Mouse (Mus musculus) heart, embryonic 14.5 days (tissue): ENCODE data around the gene Pigp. TPM values are rescaled to one million over a fixed set of nuclear protein-coding genes. Genes with fewer than 3 reads are reported as not detected.

Experiments used
- ATAC-seq: fragments of 200-750 bp; cut with Nextera tagmentation; 2 replicates; pipeline ENCODE4 v1.8.0; 2017; ENCODE audit warnings: low read depth, moderate TSS enrichment; ENCODE audit not compliant: insufficient number of reproducible peaks, insufficient read depth, low FRiP score
- H3K27ac ChIP-seq, 2 experiments: fragments of 200-500 bp in 1 of 2; fragments of 300-500 bp in 1 of 2; sonication (generic) in 1 of 2; replicated peaks in 1 of 2; 2 replicates each; pipeline ENCODE4 v1.5.1; 2012 to 2014; ENCODE audit warnings: low read depth in 2 of 2, low read length in 2 of 2, control low read depth in 1 of 2, mild to moderate bottlenecking in 1 of 2, mixed read lengths in 1 of 2; ENCODE audit not compliant: control insufficient read depth in 1 of 2, insufficient read depth in 1 of 2
- H3K27me3 ChIP-seq: fragments of 300-500 bp; sonication (generic); 2 replicates; pipeline ENCODE4 v1.6.1; 2014; ENCODE audit warnings: mild to moderate bottlenecking, low read length, control low read depth; ENCODE audit not compliant: control insufficient read depth, insufficient read depth
- H3K36me3 ChIP-seq: fragments of 300-500 bp; sonication (generic); 2 replicates; pipeline ENCODE4 v1.6.1; 2014; ENCODE audit warnings: mild to moderate bottlenecking, control low read depth, low read length, mixed read lengths; ENCODE audit not compliant: control insufficient read depth, insufficient read depth
- H3K4me1 ChIP-seq, 2 experiments: fragments of 200-500 bp in 1 of 2; fragments of 300-500 bp in 1 of 2; sonication (generic) in 1 of 2; 2 replicates each; pipeline ENCODE4 v1.6.1; 2012 to 2014; ENCODE audit warnings: low read length in 2 of 2, control low read depth in 1 of 2, mixed read lengths in 1 of 2; ENCODE audit not compliant: control insufficient read depth in 2 of 2, insufficient read depth in 2 of 2
- H3K4me2 ChIP-seq: fragments of 300-500 bp; sonication (generic); 2 replicates; pipeline ENCODE4 v1.6.1; 2014; ENCODE audit warnings: mild to moderate bottlenecking, low read length
- H3K4me3 ChIP-seq, 2 experiments: fragments of 200-500 bp in 1 of 2; fragments of 300-500 bp in 1 of 2; sonication (generic) in 1 of 2; 2 replicates each; pipeline ENCODE4 v1.5.1; 2012 to 2014; ENCODE audit warnings: low read length in 2 of 2, mild to moderate bottlenecking in 2 of 2, control low read depth in 1 of 2, low read depth in 1 of 2, moderate library complexity in 1 of 2; ENCODE audit not compliant: control insufficient read depth in 1 of 2, insufficient read depth in 1 of 2
- H3K9ac ChIP-seq: fragments of 300-500 bp; sonication (generic); 2 replicates; pipeline ENCODE4 v1.6.1; 2014; ENCODE audit warnings: mild to moderate bottlenecking, low read length
- H3K9me3 ChIP-seq: fragments of 300-500 bp; sonication (generic); 2 replicates; pipeline ENCODE4 v1.6.1; 2016; ENCODE audit warnings: low read length, control low read depth; ENCODE audit not compliant: control insufficient read depth
- WGBS: fragments of 180-500 bp; shearing (Covaris S2); extraction: QIAGEN DNeasy Blood & Tissue Kit; methylation state at CpG from one replicate; pipeline ENCODE4 v1.1.7; 2014; 5-methylcytosine and 5-hydroxymethylcytosine counted together
- polyA plus RNA-seq: library from polyadenylated mRNA; unstranded; fragments of >200 nt; fragmentation: Nextera tagmentation; extraction: Ambion mirVana; gene quantifications from 2 replicates; pipeline ENCODE4 v1.2.1, GENCODE M21; 2014

The Pigp gene
- polyA plus RNA-seq, 1 experiment from 2014 or later, result 117 TPM

DNA sequence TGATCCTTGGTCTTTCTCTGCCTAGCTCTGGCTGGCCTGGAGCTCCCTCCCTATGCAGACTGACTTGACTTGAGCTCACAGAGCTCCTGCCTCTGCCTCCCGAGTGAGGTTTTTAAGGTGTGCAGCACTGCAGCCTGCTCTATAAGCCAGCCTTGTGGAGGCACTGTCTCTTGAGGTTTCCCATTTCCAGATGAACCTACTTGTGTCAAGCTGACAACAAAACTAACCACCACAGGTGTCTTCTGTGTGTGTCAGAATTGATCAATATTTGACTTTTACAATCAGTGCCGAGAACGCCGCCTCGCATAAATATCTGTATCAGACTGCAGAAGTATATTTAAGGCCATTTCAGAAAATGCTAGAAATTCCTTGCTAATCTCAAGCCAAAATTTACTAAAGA, 57.0 kb downstream of the Pigp start:
- H3K4me3 ChIP-seq, result no peak overlapping the region
- H3K27me3 ChIP-seq, result no peaks in the 10 kb centered on the region
- WGBS, result 85% methylated on average over 5 of the region's 5 CpGs
- H3K9me3 ChIP-seq, result no peaks in the 10 kb centered on the region
- no peaks in the 10 kb centered on the region for H3K36me3 ChIP-seq
- ATAC-seq, result no peak
- no peak overlapping the region for H3K27ac ChIP-seq
- H3K4me1 ChIP-seq, result peaks cover 5 to 14% of the 10 kb centered on the region in 2 experiments; a peak in 3 of 4 replicates
- H3K9ac ChIP-seq, result no peak overlapping the region
- H3K4me2 ChIP-seq, result no peak overlapping the region

DNA sequence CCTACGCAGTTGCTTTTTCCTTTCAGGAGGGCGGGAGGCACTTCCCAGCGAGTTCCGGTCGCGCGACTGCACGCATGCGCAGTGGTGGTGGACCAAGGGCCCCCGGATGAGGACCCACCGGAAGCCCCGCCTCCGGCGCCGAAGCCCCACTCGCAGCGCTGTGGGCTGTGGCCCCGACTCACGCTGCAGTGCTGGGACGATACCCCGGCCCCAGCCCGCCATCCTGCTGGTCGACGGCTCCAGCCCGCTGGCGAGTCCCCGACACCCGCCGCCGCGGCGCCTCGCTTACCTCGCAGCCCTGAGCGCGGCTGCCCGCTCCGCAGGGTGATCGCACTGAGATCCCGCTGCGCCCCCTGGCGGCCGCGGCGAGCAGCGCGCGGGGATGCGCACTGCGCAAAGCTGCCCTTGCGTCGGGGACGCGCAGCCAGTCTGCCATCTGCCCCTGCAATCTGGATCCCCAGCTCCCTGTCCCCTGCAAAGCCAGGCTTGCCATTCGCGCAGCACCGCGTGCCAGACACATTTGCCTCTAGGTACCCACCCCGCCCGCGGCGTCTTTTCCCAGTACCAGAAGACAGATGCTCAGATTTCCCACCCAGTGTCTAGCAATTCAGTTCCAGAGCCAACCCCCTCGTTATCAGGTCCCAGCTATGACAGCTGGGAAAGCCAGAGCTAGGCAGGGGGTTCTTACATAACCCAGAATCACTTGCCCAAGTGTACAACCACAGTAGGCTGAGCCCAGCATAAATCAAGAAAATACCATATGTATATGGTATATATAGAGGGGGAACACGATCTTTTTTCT, 58.2 kb downstream of the Pigp start, which contains the start of gene Hlcs:
Hlcs (minus strand) TSS at position 343 of the 802 bp plus-strand sequence.
- peak; percentile 91 for ATAC-seq
- H3K9me3 ChIP-seq, result no peaks in the 10 kb centered on the region
- no peaks in the 10 kb centered on the region for H3K36me3 ChIP-seq
- H3K4me3 ChIP-seq, result peak within 1 kb of the TSS; percentile 66 to 84
- H3K27me3 ChIP-seq, result no peaks in the 10 kb centered on the region
- WGBS, result 1% methylated on average over 64 of the region's 64 CpGs
- H3K9ac ChIP-seq, result peak within 1 kb of the TSS; percentile 89
- H3K4me2 ChIP-seq, result peak within 1 kb of the TSS; percentile 94
- peak within 1 kb of the TSS; percentile 99 to 100 for H3K27ac ChIP-seq
- H3K4me1 ChIP-seq, result peaks cover 5 to 14% of the 10 kb centered on the region in 2 experiments; a peak in 3 of 4 replicates

DNA sequence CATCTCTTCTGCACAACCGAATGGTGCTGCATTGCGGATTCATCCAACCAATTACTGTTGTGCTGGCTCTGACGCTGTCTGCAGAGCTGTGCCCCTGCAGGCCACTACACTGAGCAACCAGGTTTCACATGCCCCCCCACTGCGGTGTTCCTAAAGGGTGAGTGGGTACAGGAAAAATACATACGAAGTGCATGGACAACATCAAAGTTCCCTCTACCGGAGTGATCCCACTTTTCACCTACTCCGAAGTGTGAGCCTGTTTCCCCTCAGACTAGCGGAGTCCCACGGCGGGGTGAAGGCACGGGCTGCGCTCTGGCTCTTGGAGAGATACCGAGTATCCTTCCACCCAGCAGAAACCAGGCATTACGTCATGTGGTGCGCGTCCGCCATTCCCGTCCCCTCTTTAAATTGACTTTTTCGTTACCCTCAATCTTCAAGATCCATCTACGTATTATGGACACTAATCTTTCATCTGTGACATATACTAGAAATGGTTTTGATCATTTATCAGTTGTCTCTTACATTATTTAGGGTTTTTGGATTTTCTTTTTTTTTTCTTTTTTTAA, 58.9 kb downstream of the Pigp start:
- Histone ChIP-seq H3K4me3 (peak overlapping the region; percentile 66 to 80), H3K27me3 (no peaks in the 10 kb centered on the region), H3K9me3 (no peaks in the 10 kb centered on the region), H3K36me3 (no peaks in the 10 kb centered on the region), H3K27ac (peak overlapping the region; percentile 99 to 100), H3K4me1 (peaks cover 5 to 14% of the 10 kb centered on the region in 2 experiments; a peak in 3 of 4 replicates), H3K9ac (peak overlapping the region; percentile 89), H3K4me2 (peak overlapping the region; percentile 94)
- peak; percentile 84 for ATAC-seq
- WGBS, result under 1% methylated on average over 20 of the region's 20 CpGs

GRCm38 (mm10) chr16:94311931-94312330, 59.7 kb downstream of the Pigp start:
- Histone ChIP-seq H3K4me2 (peak overlapping the region; percentile 94), H3K9me3 (no peaks in the 10 kb centered on the region), H3K4me3 (peak overlapping the region in 1 of 2 experiments; percentile 66; a peak in 2 of 4 replicates), H3K9ac (peak overlapping the region; percentile 89), H3K27me3 (no peaks in the 10 kb centered on the region), H3K4me1 (peaks cover 5 to 14% of the 10 kb centered on the region in 2 experiments; a peak in 3 of 4 replicates), H3K36me3 (no peaks in the 10 kb centered on the region), H3K27ac (0 out of 4 replicates have a peak overlapping the region, but pooled peaks of 1 of the 2 experiments have one; percentile 28)
- 79% methylated on average over 4 of the region's 4 CpGs for WGBS
- no peak for ATAC-seq

- 67% methylated on average over 1 of the region's 1 CpGs for whole genome bisulfite sequencing
- H3K9ac ChIP-seq, result peak overlapping the region; percentile 89; the same call in 1 of the 2 replicates
- H3K27ac ChIP-seq, result no peak overlapping the region
- peaks cover 5 to 14% of the 10 kb centered on the region in 2 experiments; a peak in 3 of 4 replicates for H3K4me1 ChIP-seq
- no peak for ATAC-seq
- H3K4me3 ChIP-seq, result no peak overlapping the region
- no peaks in the 10 kb centered on the region for H3K9me3 ChIP-seq
- H3K27me3 ChIP-seq, result no peaks in the 10 kb centered on the region
- no peak overlapping the region for H3K4me2 ChIP-seq
- H3K36me3 ChIP-seq, result no peaks in the 10 kb centered on the region
These were observed 60.2 kb downstream of the Pigp start for GRCm38 (mm10) chr16:94311416-94311815.

- no peaks in the 10 kb centered on the region for H3K27me3 ChIP-seq
- no peak for ATAC-seq
- WGBS, result 80% methylated on average over 4 of the region's 4 CpGs
- no peak overlapping the region for H3K27ac ChIP-seq
- no peak overlapping the region for H3K4me3 ChIP-seq
- H3K9ac ChIP-seq, result no peak overlapping the region
- no peaks in the 10 kb centered on the region for H3K36me3 ChIP-seq
- peaks cover 5 to 14% of the 10 kb centered on the region in 2 experiments; a peak in 3 of 4 replicates for H3K4me1 ChIP-seq
- no peak overlapping the region for H3K4me2 ChIP-seq
- 0 out of 2 replicates have a peak, but pooled peaks cover 7% of the 10 kb centered on the region for H3K9me3 ChIP-seq
These were observed 62.6 kb downstream of the Pigp start for GRCm38 (mm10) chr16:94309025-94309424.
